Mouse (Mus musculus): ENCODE measurements around the gene Il4ra. TPM values are rescaled to one million over a fixed set of nuclear protein-coding genes. Genes with fewer than 3 reads are reported as not detected.

Gene Il4ra
- total RNA-seq, 2 experiments from 2014 or later = 11.9 to 31.7 TPM

- no peak for ATAC-seq (ENCODE audit: poor library complexity, severe bottlenecking)
Measured at GRCm38 (mm10) chr7:125625219-125625618, 73.3 kb downstream of the Il4ra start.

GRCm38 (mm10) chr7:125625829-125626228 lies 73.9 kb downstream of the Il4ra start:
- no peak for ATAC-seq (ENCODE audit: poor library complexity, severe bottlenecking)

Other genes with a start within 250 kb of the Il4ra start
- gene Kdm8, start 107.4 kb upstream of the Il4ra start, total RNA-seq (2015) = 2.0 and 2.9 TPM in 2 replicates
- 2.8 and 6.5 TPM in 2 replicates for gene Kdm8, start 107.4 kb upstream of the Il4ra start, total RNA-seq (2017)
- 62.5 and 74.2 TPM in 2 replicates for gene Nsmce1, start 60.5 kb upstream of the Il4ra start, total RNA-seq (2015)
- 73.6 and 73.8 TPM in 2 replicates for gene Nsmce1, start 60.5 kb upstream of the Il4ra start, total RNA-seq (2017)
- 0.62 and 0.83 TPM in 2 replicates for gene Il21r, start 51.3 kb downstream of the Il4ra start, total RNA-seq (2015)
- gene Il21r, start 51.3 kb downstream of the Il4ra start, total RNA-seq (2017) = 1.8 and 2.2 TPM in 2 replicates
- gene Gtf3c1, start 155.7 kb downstream of the Il4ra start, total RNA-seq (2015) = 12.7 and 13.0 TPM in 2 replicates
- gene Gtf3c1, start 155.7 kb downstream of the Il4ra start, total RNA-seq (2017) = 22.4 and 27.5 TPM in 2 replicates
- 8.0 and 12.1 TPM in 2 replicates for gene D430042O09Rik, start 155.8 kb downstream of the Il4ra start, total RNA-seq (2015)
- 7.9 and 10.2 TPM in 2 replicates for gene D430042O09Rik, start 155.8 kb downstream of the Il4ra start, total RNA-seq (2017)

Measured in megakaryocyte, adult 5-6 weeks (primary cell).